Mouse (Mus musculus): ENCODE measurements at regions not wholly inside any gene's neighbourhood (a gene's known extent, or its start where the extent isn't known, plus 50 kb on each side); places are given as distances from the start of the nearest gene placed in this dataset.

- no peak for DNase-seq (ENCODE audit: low read depth)
Observed at GRCm38 (mm10) chr14:61665815-61666214, 58.6 kb downstream of the Kcnrg start.

- no peak for DNase-seq (ENCODE audit: low read depth)
Observed at GRCm38 (mm10) chr14:61673184-61673583, 65.9 kb downstream of the Kcnrg start.

GRCm38 (mm10) chr14:61678107-61678506 lies 70.8 kb downstream of the Kcnrg start:
- DNase-seq (ENCODE audit: low read depth) = no peak

- peak; percentile 86 for DNase-seq (ENCODE audit: low read depth)
Observed at GRCm38 (mm10) chr14:61680818-61681707, 73.8 kb downstream of the Kcnrg start.

DNA sequence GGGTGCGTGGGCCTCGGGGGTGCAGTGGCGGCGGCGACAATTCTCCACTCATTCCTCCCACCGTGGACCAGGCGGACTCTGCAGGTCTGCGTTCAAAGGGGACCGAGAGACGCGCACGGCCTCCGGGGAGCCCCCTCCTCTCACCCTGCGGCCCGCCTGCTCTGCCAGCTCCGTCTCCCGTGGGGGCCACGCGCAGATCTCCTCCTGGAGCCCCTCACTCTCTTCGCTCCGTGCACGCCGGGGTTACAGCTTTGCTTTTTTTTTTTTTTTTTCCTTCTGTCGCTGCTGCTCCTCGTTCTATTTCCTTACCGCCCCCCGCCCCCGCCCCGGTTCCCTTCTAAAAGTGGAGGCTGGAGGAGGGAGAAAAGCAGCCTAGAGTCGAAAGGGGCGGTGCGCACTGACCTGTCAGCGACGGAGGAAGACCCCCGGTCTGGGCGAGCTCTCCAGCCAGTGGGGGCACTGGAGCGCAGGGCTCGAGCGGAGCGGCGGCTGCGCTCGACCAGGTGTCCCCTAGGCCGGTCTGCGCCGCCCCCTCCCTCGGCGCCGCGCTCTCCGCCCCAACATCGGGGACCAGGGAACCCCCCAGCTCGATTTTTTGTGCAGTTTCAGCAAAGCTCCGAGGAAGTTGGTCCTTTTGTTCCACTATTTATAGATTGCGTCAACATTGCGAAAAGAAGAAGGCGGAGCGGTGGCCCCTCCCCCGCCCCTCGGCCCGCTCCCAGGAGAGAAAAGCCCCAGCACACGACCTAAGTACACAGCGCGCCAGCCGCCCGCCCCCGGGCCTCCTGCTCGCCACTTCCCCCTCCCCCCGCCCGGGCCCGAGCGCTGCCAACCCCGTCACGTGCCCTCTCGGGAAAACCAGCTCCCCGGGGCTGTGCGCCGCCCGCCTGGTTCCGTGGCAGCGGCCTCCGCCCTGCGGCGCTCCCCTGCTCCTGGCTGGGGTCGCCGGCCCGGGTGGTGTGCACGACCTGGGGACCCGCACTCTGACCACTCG lies 74.7 kb downstream of the Kcnrg start:
- peak; percentile 76 for DNase-seq (ENCODE audit: low read depth)

DNA sequence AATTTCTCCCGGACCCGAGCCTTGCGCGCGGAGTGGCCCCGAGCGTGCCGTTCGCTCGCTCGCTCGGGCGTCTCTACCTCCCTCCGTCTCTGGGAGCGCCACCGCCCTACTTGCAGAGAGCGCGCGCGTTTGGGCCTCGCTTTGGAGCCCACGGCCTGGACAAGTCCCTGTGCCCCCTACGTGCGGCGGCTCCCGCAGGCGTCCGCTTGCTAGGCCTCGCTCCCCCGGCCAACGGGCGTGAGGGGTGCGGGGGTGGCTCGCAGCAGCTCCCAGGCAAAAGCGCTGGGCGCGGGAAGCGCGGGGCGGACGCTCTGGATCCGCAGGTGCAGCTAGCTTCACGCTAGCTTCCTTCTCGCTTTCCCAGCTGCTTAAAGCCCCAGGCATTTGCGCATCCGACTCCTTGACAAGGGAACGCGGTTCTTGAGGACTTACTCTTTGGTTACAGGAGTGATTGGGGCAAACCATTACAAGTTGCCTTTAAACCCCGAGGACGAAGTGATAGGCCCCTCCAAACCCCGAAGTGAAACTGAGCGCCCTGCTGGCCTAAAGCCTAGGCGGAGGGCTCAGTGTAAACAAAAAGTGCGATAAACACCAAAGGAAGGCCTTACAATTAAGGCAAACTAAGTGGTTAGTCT lies 75.6 kb downstream of the Kcnrg start:
- no peak for DNase-seq (ENCODE audit: low read depth)

- DNase-seq (ENCODE audit: low read depth) = no peak
Observed at GRCm38 (mm10) chr14:61683356-61683740, 76.1 kb downstream of the Kcnrg start.

- no peak for DNase-seq (ENCODE audit: low read depth)
Observed at GRCm38 (mm10) chr14:61683791-61684411, 76.6 kb downstream of the Kcnrg start.

- DNase-seq (ENCODE audit: low read depth) = no peak
Observed at GRCm38 (mm10) chr14:61684473-61685230, 77.4 kb downstream of the Kcnrg start.

GRCm38 (mm10) chr14:61685231-61685800 lies 78.1 kb downstream of the Kcnrg start:
- DNase-seq (ENCODE audit: low read depth) = no peak

GRCm38 (mm10) chr14:61686101-61686691 lies 78.9 kb downstream of the Kcnrg start:
- DNase-seq (ENCODE audit: low read depth) = no peak

- DNase-seq (ENCODE audit: low read depth) = no peak
Observed at GRCm38 (mm10) chr14:61686821-61687341, 79.6 kb downstream of the Kcnrg start.

DNA sequence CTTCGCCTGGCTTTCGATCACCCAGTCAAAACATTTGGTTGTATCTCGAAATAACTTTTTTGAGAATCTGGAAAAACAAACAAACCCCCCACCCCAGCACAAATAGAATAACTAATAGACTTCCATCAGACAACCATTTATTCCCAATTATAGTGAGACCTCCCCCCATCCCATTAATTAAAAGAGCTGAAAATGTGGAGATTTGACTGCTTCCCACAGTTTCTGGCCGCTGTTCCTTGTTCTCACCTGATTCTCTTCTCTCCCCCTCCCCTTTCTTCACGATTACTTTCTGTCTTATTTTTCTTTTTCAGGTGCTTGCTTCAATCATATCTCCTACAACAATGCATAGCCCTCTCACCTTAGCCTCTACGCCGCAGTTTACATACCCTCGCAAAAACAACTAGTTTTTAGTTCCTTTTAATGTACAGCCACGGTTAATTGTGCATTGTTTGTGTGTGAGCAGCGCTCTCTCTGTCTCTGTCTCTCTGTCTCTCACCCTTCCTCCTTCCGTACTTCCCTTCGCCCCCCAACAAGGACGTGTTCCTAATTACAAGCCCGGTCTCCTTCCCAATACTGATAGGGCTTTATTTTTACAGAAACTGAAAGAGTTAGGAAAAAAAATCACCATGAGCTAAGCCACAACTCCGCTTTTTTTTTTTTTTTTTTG lies 80.2 kb downstream of the Kcnrg start:
- DNase-seq (ENCODE audit: low read depth) = no peak

GRCm38 (mm10) chr14:61688013-61688520 lies 80.8 kb downstream of the Kcnrg start:
- DNase-seq (ENCODE audit: low read depth) = no peak

GRCm38 (mm10) chr14:61688666-61689065 lies 81.4 kb downstream of the Kcnrg start:
- no peak for DNase-seq (ENCODE audit: low read depth)

GRCm38 (mm10) chr14:61689281-61689680 lies 82.0 kb downstream of the Kcnrg start:
- no peak for DNase-seq (ENCODE audit: low read depth)

DNA sequence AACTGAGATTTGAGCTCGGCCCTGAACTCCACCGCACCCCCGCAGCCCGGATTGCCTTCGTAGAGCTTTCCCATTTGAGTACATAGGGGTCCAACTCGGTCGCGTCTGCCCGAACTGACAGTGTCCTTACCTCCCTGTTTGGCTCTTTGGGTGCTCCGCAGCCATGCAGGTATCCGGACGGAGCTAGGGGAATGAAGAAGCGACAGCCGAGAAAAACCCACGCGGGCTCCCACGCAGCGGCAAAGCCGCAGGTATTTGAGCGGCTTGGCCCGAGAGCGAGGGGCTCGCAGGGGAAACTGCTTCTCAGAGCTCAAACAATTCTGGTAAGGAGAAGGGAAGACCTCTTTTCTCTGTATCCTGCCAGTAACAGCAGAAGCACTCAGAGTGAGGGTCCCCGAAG lies 82.5 kb downstream of the Kcnrg start:
- DNase-seq (ENCODE audit: low read depth) = no peak

DNA sequence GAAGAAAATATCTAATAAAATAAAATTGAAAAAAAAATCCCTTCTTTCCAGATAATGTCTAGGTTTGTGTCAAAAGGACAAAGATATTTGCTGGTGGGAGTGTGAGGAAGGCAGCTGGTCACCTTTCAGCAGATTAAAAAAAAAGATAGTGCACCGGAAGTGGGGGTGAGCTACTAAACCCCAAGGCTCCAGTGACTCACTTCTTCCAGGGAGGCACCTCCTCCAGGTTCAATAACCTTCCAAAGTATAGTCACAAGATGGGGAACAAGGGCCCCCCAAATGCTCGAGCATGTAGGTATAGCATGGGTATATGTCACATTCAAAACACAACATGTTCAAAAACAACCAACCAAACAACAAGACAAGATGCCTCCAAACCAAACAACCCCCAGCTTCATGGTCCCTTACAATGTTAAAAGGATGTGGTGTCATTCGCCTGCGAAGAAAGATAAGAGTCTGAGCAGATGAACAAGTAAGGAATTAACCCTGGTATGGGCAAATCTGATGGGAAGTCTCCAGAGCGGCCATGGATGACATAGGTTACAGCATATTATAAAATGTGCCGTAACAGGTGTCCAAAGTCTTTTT lies 84.6 kb downstream of the Kcnrg start:
- DNase-seq (ENCODE audit: low read depth) = no peak

DNA sequence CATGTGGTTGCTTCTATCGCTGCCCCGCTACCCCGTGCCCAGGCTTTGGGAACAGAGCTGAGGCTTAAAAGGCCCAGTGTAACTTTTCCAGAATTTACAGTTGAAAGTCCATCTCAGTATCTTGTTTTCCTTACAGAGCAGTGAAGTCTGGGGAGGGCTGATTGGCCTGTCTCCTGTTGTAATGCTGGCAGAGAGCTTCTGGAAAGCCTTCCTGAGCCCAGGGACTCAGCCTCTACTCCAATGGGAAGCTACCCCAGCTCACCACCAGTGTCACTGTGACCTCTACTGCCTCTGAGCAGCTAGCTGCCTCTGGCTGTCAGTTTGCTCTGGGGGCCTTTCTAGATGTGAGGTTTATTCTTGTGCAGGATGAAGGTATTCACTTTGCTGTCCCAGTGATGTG lies 87.5 kb downstream of the Kcnrg start:
- DNase-seq (ENCODE audit: low read depth) = no peak
